Mouse (Mus musculus): ENCODE results near the gene Fndc10.

The Fndc10 gene

GRCm38 (mm10) chr4:155700425-155700824 lies 6.3 kb downstream of the Fndc10 start:
- DNase-seq (ENCODE audit: low read depth, low spot score), result peak; percentile 74
- H3K27me3 ChIP-seq (ENCODE audit: control insufficient read depth, insufficient read depth, low read length, poor library complexity, severe bottlenecking), result no peaks in the 10 kb centered on the region
- H3K36me3 ChIP-seq (ENCODE audit: control insufficient read depth, insufficient read depth, low read length, poor library complexity, severe bottlenecking), result no peaks in the 10 kb centered on the region

GRCm38 (mm10) chr4:155703425-155703929 lies 9.3 kb downstream of the Fndc10 start:
- no peaks in the 10 kb centered on the region for H3K36me3 ChIP-seq (ENCODE audit: control insufficient read depth, insufficient read depth, low read length, poor library complexity, severe bottlenecking)
- H3K27me3 ChIP-seq (ENCODE audit: control insufficient read depth, insufficient read depth, low read length, poor library complexity, severe bottlenecking), result no peaks in the 10 kb centered on the region
- no peak for DNase-seq (ENCODE audit: low read depth, low spot score)

DNA sequence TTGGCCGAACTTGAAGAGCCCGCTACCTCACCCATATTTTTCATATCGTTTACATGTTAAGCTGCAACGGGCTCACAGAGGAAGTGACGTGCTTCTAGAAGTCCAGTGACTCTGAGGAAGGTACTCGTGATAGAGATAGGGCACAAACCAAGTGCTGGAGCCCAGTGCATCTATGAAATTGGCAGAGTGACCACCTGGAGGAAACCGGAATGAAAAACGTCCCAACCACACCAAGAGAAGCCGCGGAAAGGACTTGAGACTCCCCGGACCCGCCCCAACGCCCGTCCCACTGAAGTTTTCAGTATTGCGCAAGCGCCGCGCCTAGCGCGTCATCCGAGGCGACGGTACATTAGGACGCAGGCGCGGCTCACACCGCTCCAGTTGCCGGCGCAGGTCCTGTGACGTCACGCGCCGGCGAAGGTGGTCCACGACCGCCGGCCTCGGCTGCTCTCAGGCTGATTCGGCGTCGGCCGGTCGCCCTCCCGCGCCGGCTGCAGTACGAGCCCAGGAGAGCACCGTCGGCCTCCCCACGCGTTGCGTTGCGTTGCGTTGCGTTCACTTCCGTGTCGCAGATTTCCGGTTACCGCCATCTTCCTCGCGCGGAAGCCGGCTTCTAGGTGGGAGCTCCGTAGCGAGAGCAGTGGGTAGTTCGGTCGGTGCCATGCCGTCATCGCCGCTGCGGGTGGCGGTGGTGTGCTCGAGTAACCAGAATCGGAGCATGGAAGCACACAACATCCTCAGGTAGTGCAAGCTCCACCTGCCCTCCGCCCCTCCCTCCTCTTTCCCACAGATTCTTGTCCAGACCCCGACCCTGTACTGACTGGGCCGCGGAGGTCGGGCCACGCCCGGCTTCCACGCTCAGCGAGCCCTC lies 10.8 kb downstream of the Fndc10 start, which contains the start of gene Ssu72:
TSS of gene Ssu72 (plus strand) at position 80 of the 871 bp plus-strand sequence.
- Histone ChIP-seq H3K27me3 (ENCODE audit: control insufficient read depth, insufficient read depth, low read length, poor library complexity, severe bottlenecking) (no peaks in the 10 kb centered on the region), H3K36me3 (ENCODE audit: control insufficient read depth, insufficient read depth, low read length, poor library complexity, severe bottlenecking) (no peaks in the 10 kb centered on the region)
- DNase-seq (ENCODE audit: low read depth, low spot score), result peak; percentile 95

DNA sequence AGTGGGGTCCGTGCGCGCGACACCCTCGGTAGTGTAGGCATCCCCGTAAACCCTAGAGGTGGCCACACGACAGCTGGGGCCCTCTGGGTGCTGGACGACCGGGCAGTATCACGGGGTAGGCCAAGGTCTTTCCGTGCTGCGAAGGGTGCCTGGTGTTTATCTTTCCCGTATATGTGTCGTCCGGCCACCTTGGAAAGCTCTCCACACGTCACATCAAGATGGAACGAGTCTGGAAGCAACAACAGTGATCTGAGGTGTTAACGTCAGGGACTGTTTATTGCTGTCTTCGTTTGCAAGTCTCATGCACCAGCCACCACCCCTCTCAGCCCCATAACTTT lies 11.4 kb downstream of the Fndc10 start:
- Histone ChIP-seq H3K27me3 (ENCODE audit: control insufficient read depth, insufficient read depth, low read length, poor library complexity, severe bottlenecking) (no peaks in the 10 kb centered on the region), H3K36me3 (ENCODE audit: control insufficient read depth, insufficient read depth, low read length, poor library complexity, severe bottlenecking) (no peaks in the 10 kb centered on the region)
- no peak for DNase-seq (ENCODE audit: low read depth, low spot score)

- Histone ChIP-seq H3K36me3 (ENCODE audit: control insufficient read depth, insufficient read depth, low read length, poor library complexity, severe bottlenecking) (no peaks in the 10 kb centered on the region), H3K27me3 (ENCODE audit: control insufficient read depth, insufficient read depth, low read length, poor library complexity, severe bottlenecking) (no peaks in the 10 kb centered on the region)
- DNase-seq (ENCODE audit: low read depth, low spot score), result peak; percentile 29
Observed at GRCm38 (mm10) chr4:155708582-155708981, 14.4 kb downstream of the Fndc10 start.

DNA sequence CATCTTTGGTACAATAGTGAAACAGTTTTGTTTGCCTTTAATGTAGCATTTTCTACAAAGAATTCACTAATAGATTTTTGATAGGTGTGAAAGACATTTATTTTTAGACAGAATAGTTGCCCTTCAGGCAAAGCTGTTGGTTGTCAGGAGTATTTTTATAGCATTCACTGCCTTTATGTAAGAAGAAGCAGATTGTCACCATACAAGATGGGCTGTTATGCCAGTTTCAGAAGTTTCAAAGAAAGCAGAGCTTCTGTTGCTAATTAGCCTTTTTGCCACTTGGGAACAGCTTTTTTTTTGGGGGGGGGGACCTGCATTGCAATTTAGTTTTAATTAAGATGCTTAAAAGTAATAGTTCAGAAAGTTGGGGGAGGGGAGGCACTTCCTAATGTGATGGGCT lies 14.8 kb downstream of the Fndc10 start:
- no peaks in the 10 kb centered on the region for H3K27me3 ChIP-seq (ENCODE audit: control insufficient read depth, insufficient read depth, low read length, poor library complexity, severe bottlenecking)
- H3K36me3 ChIP-seq (ENCODE audit: control insufficient read depth, insufficient read depth, low read length, poor library complexity, severe bottlenecking), result no peaks in the 10 kb centered on the region
- no peak for DNase-seq (ENCODE audit: low read depth, low spot score)

DNA sequence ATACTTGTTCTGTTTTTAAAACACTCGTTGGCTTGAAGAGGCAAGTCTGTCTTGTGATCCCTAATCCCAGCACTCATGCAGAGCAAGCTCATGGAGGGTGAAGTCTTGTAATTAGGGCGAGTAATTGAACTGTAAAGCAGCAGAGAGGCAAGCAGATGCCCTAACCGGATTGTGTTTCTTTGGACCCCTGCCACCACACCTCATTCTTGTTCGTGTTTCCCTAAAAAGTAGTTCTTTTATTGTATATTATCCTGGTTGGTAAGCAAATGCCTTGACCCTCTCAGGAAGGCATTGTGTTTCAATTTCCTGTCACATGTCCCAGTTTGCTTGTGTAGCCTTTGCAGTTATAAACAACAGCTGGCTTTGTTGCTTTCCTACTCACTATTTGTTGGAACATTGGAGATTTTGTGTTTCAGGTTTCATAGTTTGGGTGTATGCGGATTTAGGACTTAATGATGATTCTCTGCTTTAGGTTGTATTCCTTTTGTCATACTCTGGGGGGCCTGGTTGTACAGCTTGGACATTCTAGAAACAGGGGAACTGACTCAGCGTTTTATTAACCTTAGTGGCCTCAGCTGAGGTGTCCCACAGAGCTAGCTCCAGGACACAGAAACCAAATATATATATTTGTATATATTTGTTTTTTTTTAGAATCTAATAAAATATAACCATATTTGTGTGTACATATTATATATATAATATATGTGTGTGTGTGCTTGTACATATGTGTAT lies 16.5 kb downstream of the Fndc10 start:
- H3K36me3 ChIP-seq (ENCODE audit: control insufficient read depth, insufficient read depth, low read length, poor library complexity, severe bottlenecking), result peaks cover 3% of the 10 kb centered on the region; the same call in 1 of the 2 replicates
- no peaks in the 10 kb centered on the region for H3K27me3 ChIP-seq (ENCODE audit: control insufficient read depth, insufficient read depth, low read length, poor library complexity, severe bottlenecking)
- no peak for DNase-seq (ENCODE audit: low read depth, low spot score)

DNA sequence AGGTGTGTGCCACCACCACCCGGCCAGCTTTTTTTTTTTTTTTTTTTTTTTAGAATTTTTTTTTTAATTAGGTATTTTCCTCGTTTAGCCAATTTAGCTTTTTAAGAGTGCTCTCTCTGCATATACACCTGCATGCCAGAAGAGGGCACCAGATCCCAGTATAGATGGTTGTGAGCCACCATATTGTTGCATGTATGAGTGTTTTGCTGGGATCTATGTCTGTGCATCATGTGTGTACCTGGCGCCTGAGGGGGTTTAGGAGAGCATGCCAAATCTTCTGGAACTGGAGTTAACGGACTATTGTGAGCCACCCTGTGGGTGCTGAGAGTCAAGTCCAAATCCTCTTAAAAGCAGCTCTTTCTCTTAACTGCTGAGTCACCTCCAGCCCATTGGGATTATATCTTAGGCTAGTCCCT lies 27.5 kb downstream of the Fndc10 start:
- DNase-seq (ENCODE audit: low read depth, low spot score), result peak; percentile 57
- Histone ChIP-seq H3K27me3 (ENCODE audit: control insufficient read depth, insufficient read depth, low read length, poor library complexity, severe bottlenecking) (no peaks in the 10 kb centered on the region), H3K36me3 (ENCODE audit: control insufficient read depth, insufficient read depth, low read length, poor library complexity, severe bottlenecking) (peaks cover 2% of the 10 kb centered on the region; the same call in 1 of the 2 replicates)

GRCm38 (mm10) chr4:155727993-155728392 lies 33.9 kb downstream of the Fndc10 start:
- Histone ChIP-seq H3K27me3 (ENCODE audit: control insufficient read depth, insufficient read depth, low read length, poor library complexity, severe bottlenecking) (no peaks in the 10 kb centered on the region), H3K36me3 (ENCODE audit: control insufficient read depth, insufficient read depth, low read length, poor library complexity, severe bottlenecking) (no peaks in the 10 kb centered on the region; the same call in 1 of the 2 replicates)
- no peak for DNase-seq (ENCODE audit: low read depth, low spot score)

DNA sequence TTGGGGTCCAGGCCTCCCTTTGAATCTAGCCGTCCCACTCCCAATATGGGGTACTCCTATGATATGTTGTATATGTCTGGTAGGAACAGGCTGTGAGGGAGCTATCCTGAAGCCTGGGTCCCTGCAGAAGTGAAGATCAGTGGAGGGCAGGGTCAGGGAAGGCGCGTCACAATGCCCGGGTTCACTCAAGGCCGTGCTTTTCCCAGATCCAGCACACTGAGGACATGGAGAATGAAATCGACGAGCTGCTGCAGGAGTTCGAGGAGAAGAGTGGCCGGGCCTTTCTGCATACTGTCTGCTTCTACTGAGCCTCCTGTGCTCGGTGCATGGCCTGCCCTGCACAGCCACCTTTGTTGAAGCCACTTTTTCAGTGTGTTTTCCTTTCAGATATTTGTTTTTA lies 39.1 kb downstream of the Fndc10 start:
- DNase-seq (ENCODE audit: low read depth, low spot score), result no peak
- Histone ChIP-seq H3K36me3 (ENCODE audit: control insufficient read depth, insufficient read depth, low read length, poor library complexity, severe bottlenecking) (no peaks in the 10 kb centered on the region; the same call in 1 of the 2 replicates), H3K27me3 (ENCODE audit: control insufficient read depth, insufficient read depth, low read length, poor library complexity, severe bottlenecking) (no peaks in the 10 kb centered on the region)

GRCm38 (mm10) chr4:155734350-155734941 lies 40.3 kb downstream of the Fndc10 start, which contains the start of gene Tmem240:
Gene Tmem240 (plus strand): TSS chr4:155734800.
- DNase-seq (ENCODE audit: low read depth, low spot score), result peak; percentile 55
- no peaks in the 10 kb centered on the region for H3K36me3 ChIP-seq (ENCODE audit: control insufficient read depth, insufficient read depth, low read length, poor library complexity, severe bottlenecking)
- H3K27me3 ChIP-seq (ENCODE audit: control insufficient read depth, insufficient read depth, low read length, poor library complexity, severe bottlenecking), result no peaks in the 10 kb centered on the region

DNA sequence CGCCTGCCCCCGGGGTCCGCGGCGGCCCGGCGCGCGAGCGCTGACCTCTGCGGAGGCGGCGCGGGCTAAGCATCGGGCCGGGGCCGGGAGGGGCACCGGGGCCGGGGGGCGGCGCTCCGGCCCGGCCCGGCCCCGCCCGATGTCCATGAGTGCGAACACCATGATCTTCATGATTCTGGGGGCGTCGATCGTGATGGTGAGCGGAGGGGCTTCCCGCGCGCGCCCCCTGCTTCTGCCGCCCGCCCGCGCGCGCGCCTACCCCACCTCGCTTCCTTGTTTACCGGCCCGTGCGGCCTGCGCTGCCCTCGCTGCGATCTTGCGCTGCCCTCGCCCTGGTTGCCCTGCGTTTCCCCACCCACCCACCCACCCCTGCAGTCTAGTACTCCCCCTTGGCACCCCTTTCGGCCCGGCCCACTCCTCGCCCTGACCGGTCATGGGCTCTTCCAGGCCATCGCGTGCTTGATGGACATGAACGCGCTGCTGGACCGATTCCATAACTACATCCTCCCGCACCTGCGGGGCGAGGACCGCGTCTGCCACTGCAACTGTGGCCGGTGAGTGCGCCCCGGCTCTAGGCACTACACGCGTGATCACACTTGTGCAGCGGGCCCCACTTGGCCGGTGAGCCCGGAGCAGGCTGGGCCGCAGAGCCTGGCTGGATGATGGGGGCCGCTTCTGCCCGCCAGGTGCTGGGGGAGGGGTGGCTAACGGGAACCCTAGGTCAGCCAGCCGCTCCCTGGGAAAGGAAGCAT lies 41.0 kb downstream of the Fndc10 start:
- Histone ChIP-seq H3K27me3 (ENCODE audit: control insufficient read depth, insufficient read depth, low read length, poor library complexity, severe bottlenecking) (no peaks in the 10 kb centered on the region), H3K36me3 (ENCODE audit: control insufficient read depth, insufficient read depth, low read length, poor library complexity, severe bottlenecking) (no peaks in the 10 kb centered on the region)
- peak; percentile 45 for DNase-seq (ENCODE audit: low read depth, low spot score)

DNA sequence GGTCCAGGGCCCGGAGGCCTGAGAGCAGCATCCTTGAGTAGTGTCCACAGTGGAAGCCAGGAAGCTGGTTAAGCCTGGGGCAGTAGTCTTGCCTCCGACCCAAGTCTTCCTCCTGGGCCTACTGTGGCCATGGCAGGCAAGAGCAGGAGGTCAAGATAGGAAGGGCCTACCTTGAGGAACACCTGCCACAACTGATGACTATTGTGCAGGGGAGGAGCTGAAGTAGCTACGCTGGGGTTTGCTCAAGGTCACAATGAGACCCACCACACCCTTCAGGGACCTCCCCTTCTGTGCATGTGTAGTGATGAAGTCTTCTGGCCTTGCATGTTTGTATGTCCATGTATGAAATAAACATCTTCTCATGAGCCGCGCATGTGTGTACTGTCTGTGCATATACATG lies 41.6 kb downstream of the Fndc10 start:
- no peaks in the 10 kb centered on the region for H3K27me3 ChIP-seq (ENCODE audit: control insufficient read depth, insufficient read depth, low read length, poor library complexity, severe bottlenecking)
- peak; percentile 16 for DNase-seq (ENCODE audit: low read depth, low spot score)
- no peaks in the 10 kb centered on the region; the same call in 1 of the 2 replicates for H3K36me3 ChIP-seq (ENCODE audit: control insufficient read depth, insufficient read depth, low read length, poor library complexity, severe bottlenecking)

DNA sequence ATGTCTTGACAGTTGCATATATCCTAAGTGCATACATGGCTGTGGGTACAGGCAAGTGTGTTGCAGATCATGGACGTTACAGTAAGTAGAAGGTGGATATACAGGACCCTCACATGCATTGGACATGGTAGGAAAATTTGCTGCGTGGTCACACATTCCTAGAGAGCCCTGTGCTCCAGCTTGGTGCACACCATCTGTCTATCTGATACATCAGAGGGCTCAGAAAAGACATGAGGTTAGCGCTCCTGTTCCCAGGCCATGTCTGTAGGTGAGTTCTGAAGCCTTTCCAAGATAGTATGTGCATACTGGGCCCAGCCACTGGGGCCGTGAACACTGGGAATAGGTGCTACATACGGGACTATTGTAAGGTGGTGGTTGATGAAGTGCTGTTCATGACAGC lies 42.3 kb downstream of the Fndc10 start:
- no peak for DNase-seq (ENCODE audit: low read depth, low spot score)
- Histone ChIP-seq H3K27me3 (ENCODE audit: control insufficient read depth, insufficient read depth, low read length, poor library complexity, severe bottlenecking) (no peaks in the 10 kb centered on the region), H3K36me3 (ENCODE audit: control insufficient read depth, insufficient read depth, low read length, poor library complexity, severe bottlenecking) (no peaks in the 10 kb centered on the region; the same call in 1 of the 2 replicates)

Data from splenic B cell, adult 2 months (primary cell).